Mouse (Mus musculus): ENCODE results near the gene Iqschfp.

Iqschfp gene

GRCm38 (mm10) chr3:68647282-68647681 lies 755.2 kb downstream of the Iqschfp start:
- no peak for DNase-seq (ENCODE audit: low spot score)

GRCm38 (mm10) chr3:68650251-68650650 lies 758.2 kb downstream of the Iqschfp start:
- DNase-seq (ENCODE audit: low spot score) = no peak

GRCm38 (mm10) chr3:68656607-68657352 lies 764.7 kb downstream of the Iqschfp start:
- DNase-seq (ENCODE audit: low spot score) = no peak

GRCm38 (mm10) chr3:68657589-68658245 lies 765.7 kb downstream of the Iqschfp start:
- DNase-seq (ENCODE audit: low spot score) = no peak

GRCm38 (mm10) chr3:68659996-68660395 lies 768.0 kb downstream of the Iqschfp start:
- no peak for DNase-seq (ENCODE audit: low spot score)

DNA sequence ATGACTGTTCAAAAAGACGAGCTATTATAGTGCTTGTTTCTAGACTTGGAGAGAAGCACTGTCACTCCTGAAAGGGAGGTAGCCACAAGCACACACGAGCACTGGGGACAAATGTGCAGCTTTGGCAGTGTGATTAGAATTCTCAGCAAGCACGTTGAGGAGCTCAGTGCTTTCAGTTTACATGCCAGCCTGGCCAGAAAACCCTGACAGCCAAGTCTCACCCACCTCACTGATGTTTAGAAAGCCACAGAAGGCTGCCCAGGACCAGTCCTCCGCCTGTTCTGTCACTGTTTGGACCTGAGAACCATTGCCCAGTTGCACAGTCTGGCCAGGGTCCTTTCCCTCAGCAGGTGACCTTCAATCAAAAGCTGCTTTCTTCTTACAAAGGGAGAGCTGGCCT lies 768.5 kb downstream of the Iqschfp start:
- DNase-seq (ENCODE audit: low spot score) = no peak

DNA sequence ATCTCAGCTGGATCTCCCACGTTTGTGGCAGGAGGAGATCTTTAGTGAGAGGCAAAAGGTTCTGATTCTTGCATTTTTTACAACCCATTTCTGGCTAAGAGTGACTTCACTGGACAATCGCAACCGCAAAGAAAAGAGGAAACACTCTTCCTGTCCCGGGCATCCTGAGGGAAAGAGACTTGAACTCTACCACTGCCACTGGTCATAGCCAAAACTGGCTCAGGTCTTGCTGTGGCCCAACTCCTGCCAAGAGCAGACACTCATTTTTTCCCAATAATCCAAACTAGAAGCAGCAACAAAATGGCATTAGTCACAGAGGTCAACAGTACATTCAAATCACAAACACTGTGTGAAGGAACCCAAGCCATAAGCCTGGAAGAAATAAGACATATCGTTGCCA lies 770.4 kb downstream of the Iqschfp start:
- DNase-seq (ENCODE audit: low spot score) = no peak

- DNase-seq (ENCODE audit: low spot score) = no peak
These were observed 772.3 kb downstream of the Iqschfp start for GRCm38 (mm10) chr3:68664337-68664736.

DNA sequence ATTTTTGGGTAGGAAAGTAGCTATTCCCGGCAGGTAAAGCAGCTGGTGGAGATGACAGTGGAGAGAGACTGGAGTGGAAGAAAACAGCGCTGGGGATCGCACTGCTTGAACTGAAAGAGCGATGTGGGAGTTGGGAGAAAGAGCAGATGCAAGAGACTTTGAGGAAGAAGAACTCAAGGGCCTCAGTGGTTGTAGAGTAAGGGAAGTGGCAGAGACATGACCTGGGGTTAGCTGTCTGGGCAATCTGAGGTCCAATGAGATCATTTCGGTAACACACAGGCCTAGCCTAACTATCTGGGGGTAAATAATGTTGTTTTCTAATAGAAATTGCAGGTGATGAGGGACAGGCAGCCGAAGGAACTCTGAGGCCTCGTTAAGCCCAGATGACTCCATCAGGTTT lies 774.3 kb downstream of the Iqschfp start:
- no peak for DNase-seq (ENCODE audit: low spot score)

DNA sequence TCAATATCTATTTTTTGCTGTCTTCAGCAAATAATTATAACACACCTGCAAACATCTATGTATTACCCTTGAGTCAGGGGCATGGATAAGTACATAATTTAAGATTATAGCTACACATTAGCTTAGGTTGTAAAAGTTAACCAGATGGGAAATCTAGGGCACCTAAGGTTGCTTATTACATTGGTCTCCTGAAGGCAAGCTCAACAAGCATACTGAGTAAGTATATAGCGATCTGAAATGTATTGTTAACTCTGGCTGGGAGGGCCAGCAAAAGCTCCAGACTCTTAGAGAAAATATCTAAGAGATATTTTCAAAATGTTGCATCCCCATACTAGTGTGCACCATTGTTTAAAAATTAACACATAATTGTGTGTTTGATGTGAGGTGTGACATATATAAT lies 775.8 kb downstream of the Iqschfp start:
- no peak for DNase-seq (ENCODE audit: low spot score)

DNA sequence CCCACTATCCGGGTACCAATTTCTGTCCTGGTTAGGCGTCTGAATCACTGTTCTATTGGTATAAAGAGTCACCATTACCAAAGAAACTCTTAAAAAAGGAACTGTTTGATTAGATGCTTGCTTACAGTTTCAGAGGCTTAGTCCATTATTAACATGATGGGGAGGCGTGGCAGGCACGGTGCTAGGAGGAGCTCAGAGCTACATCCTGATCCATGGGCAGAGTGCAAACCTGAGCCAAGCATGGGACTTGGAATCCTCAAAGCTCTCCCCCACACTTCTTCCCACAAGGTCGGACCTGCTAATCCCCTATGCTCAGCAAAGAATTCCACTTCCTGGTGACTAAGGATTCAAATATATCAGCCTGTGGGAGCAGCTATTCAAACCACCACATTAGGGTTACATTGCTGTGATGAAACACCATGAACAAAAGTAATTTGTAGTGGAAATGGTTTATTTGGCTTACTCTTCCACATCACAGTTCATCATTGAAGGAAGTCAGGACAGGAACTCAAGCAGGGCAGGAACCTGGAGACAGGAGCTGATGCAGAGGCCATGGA lies 777.5 kb downstream of the Iqschfp start:
- no peak for DNase-seq (ENCODE audit: low spot score)

DNA sequence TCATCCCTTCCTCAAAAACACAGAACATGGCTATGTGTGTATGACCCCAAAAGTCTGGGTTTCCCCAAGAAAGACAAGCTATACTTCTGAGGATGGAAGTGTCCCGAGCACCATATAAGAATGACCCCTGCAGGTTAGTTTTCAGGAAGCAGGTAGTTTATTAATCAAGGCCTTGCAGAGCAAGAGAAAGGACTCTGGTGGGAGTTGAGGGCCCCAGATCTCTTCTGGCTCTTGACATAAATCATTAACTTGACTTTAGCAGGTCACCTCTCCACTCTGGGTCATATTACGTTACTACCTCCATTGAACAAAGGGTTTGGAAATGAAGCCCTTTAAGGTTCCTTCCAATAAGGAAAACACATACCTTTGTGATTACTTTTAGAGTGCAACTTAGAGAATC lies 782.7 kb downstream of the Iqschfp start:
- no peak for DNase-seq (ENCODE audit: low spot score)

DNA sequence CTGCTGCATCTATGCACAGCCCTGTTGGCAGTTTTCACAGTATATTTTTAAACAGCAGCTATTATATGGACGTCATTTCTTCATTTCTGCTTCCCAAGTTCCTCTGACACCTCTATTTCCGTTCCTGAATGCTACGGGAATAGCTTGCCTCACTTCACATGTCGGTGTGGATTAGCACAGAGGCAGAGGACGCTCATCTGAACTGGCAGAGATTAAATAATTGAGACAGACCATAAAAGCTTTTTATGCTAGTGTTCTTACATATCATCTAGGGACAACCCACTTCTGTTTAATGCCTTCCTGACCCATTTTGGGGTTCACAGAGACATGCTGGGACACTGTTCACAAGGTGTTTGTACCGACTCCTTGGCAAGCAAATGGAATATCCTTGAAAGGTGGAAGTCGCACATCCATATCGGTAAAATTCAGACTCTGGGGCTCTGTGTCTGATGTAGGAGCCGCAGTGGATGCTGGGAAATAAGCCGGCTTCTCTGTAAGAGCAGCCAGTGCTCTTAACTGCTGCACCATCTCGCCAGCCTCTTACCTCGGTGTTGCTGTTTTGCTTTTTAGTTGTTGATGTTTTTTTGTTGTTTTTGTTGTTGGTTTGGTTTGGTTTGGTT lies 783.3 kb downstream of the Iqschfp start:
- DNase-seq (ENCODE audit: low spot score) = no peak
